Mouse (Mus musculus) limb, embryonic 14.5 days (tissue): Measurements from ENCODE around the gene Kazn. TPM values are rescaled to one million over a fixed set of nuclear protein-coding genes. Genes with fewer than 3 reads are reported as not detected.
A peak's percentile ranks its signal among the peaks of the same experiment; 100 is the strongest.

Experiments
- ATAC-seq: fragments of 200-750 bp; cut with Nextera tagmentation; 2 replicates; pipeline ENCODE4 v1.8.0; 2017; ENCODE audit warnings: low read depth, moderate number of reproducible peaks, moderate TSS enrichment; ENCODE audit not compliant: low FRiP score
- DNase-seq: peaks from one replicate; pipeline ENCODE4 v3.0.0-alpha.2; 2015; ENCODE audit warnings: low spot score
- H3K27ac ChIP-seq: fragments of 300-500 bp; sonication (generic); replicated peaks from 2 replicates; pipeline ENCODE4 v1.5.1; 2014; ENCODE audit warnings: low read depth, mild to moderate bottlenecking, low read length, moderate library complexity, mixed read lengths
- H3K27me3 ChIP-seq: fragments of 300-500 bp; sonication (generic); 2 replicates; pipeline ENCODE4 v1.6.1; 2014; ENCODE audit warnings: low read length, mixed read lengths; ENCODE audit not compliant: control insufficient read depth, insufficient read depth
- H3K36me3 ChIP-seq: fragments of 300-500 bp; sonication (generic); 2 replicates; pipeline ENCODE4 v1.6.1; 2014; ENCODE audit warnings: mild to moderate bottlenecking, low read length, moderate library complexity, mixed read lengths; ENCODE audit not compliant: control insufficient read depth, insufficient read depth
- H3K4me1 ChIP-seq: fragments of 300-500 bp; sonication (generic); 2 replicates; pipeline ENCODE4 v1.6.1; 2014; ENCODE audit warnings: antibody characterized with exemption, low read length, mixed read lengths; ENCODE audit not compliant: control insufficient read depth, insufficient read depth
- H3K4me2 ChIP-seq: fragments of 300-500 bp; sonication (generic); replicated peaks from 2 replicates; pipeline ENCODE4 v1.6.1; 2014; ENCODE audit warnings: low read depth, mild to moderate bottlenecking, low read length, moderate library complexity; ENCODE audit not compliant: severe bottlenecking
- H3K4me3 ChIP-seq: fragments of 300-500 bp; sonication (generic); replicated peaks from 2 replicates; pipeline ENCODE4 v1.5.1; 2014; ENCODE audit warnings: low read length
- H3K9ac ChIP-seq: fragments of 300-500 bp; sonication (generic); 2 replicates; pipeline ENCODE4 v1.6.1; 2014; ENCODE audit warnings: mild to moderate bottlenecking, low read depth, low read length, moderate library complexity; ENCODE audit not compliant: severe bottlenecking
- H3K9me3 ChIP-seq: fragments of 300-500 bp; sonication (generic); 2 replicates; pipeline ENCODE4 v1.6.1; 2016; ENCODE audit warnings: low read length; ENCODE audit not compliant: control insufficient read depth
- POLR2A ChIP-seq: fragments of 200-500 bp; IDR thresholded peaks from 2 replicates; pipeline ENCODE4 v1.8.0; 2012; ENCODE audit warnings: inconsistent platforms, mild to moderate bottlenecking, moderate library complexity, borderline replicate concordance; ENCODE audit not compliant: insufficient read depth, insufficient read length; ENCODE audit errors: extremely low read depth
- WGBS: fragments of 180-500 bp; shearing (Covaris S2); extraction: QIAGEN DNeasy Blood & Tissue Kit; methylation state at CpG from one replicate; pipeline ENCODE4 v1.1.7; 2014; 5-methylcytosine and 5-hydroxymethylcytosine counted together
- polyA plus RNA-seq, 2 experiments: library from polyadenylated mRNA; depleted of rRNA in 1 of 2; stranded (reverse) in 1 of 2; unstranded in 1 of 2; fragments of >200 nt; fragmentation: Nextera tagmentation in 1 of 2; extraction: Ambion mirVana in 1 of 2; gene quantifications; 2 replicates each; pipeline versions ENCODE4 v1.2.1 to v1.2.3; 2012 to 2014

Kazn gene
- polyA plus RNA-seq, 2 experiments: 12.7 to 31.3 TPM

- H3K4me3 ChIP-seq: no peak overlapping the region
- H3K36me3 ChIP-seq: peaks cover 7% of the 10 kb centered on the region
- H3K4me1 ChIP-seq: peaks cover 9% of the 10 kb centered on the region
- no peaks in the 10 kb centered on the region for H3K27me3 ChIP-seq
- TF ChIP-seq POLR2A: no peak
- DNase-seq: no peak
- no peak overlapping the region for H3K9ac ChIP-seq
- peak; percentile 23; the same call in 1 of the 2 replicates for ATAC-seq
- 22% methylated on average over 16 of the region's 18 CpGs for WGBS
- H3K27ac ChIP-seq: no peak overlapping the region
- H3K4me2 ChIP-seq: no peak overlapping the region
- no peaks in the 10 kb centered on the region for H3K9me3 ChIP-seq
Measured at GRCm38 (mm10) chr4:142165835-142166701, 73.1 kb downstream of the Kazn start.

GRCm38 (mm10) chr4:142165363-142165762, 73.8 kb downstream of the Kazn start:
- H3K9me3 ChIP-seq: no peaks in the 10 kb centered on the region
- no peak overlapping the region for H3K9ac ChIP-seq
- H3K4me1 ChIP-seq: peaks cover 8% of the 10 kb centered on the region
- no peak for DNase-seq
- H3K27ac ChIP-seq: no peak overlapping the region
- peaks cover 5% of the 10 kb centered on the region for H3K36me3 ChIP-seq
- 49% methylated on average over 5 of the region's 5 CpGs for WGBS
- ATAC-seq: no peak
- H3K4me2 ChIP-seq: no peak overlapping the region
- no peak for TF ChIP-seq POLR2A
- no peaks in the 10 kb centered on the region for H3K27me3 ChIP-seq
- no peak overlapping the region for H3K4me3 ChIP-seq

GRCm38 (mm10) chr4:142164386-142164785, 74.8 kb downstream of the Kazn start:
- Histone ChIP-seq H3K4me2 (no peak overlapping the region), H3K27me3 (no peaks in the 10 kb centered on the region), H3K36me3 (peaks cover 2% of the 10 kb centered on the region; the same call in 1 of the 2 replicates), H3K4me3 (no peak overlapping the region), H3K4me1 (peaks cover 8% of the 10 kb centered on the region), H3K27ac (0 out of 2 replicates have a peak overlapping the region, but pooled peaks have one; percentile 52), H3K9me3 (no peaks in the 10 kb centered on the region), H3K9ac (0 out of 2 replicates have a peak overlapping the region, but pooled peaks have one; percentile 21)
- WGBS: 64% methylated on average over 4 of the region's 4 CpGs
- ATAC-seq: no peak
- no peak for TF ChIP-seq POLR2A
- no peak for DNase-seq

GRCm38 (mm10) chr4:142163862-142164261, 75.3 kb downstream of the Kazn start:
- WGBS: 31% methylated on average over 3 of the region's 3 CpGs
- H3K9me3 ChIP-seq: no peaks in the 10 kb centered on the region
- H3K27me3 ChIP-seq: no peaks in the 10 kb centered on the region
- TF ChIP-seq POLR2A: no peak
- H3K9ac ChIP-seq: peak overlapping the region; percentile 21; the same call in 1 of the 2 replicates
- no peak overlapping the region for H3K4me2 ChIP-seq
- no peak for DNase-seq
- H3K27ac ChIP-seq: 0 out of 2 replicates have a peak overlapping the region, but pooled peaks have one; percentile 52
- H3K4me3 ChIP-seq: no peak overlapping the region
- ATAC-seq: no peak
- H3K4me1 ChIP-seq: peaks cover 8% of the 10 kb centered on the region
- peaks cover 2% of the 10 kb centered on the region; the same call in 1 of the 2 replicates for H3K36me3 ChIP-seq

- H3K9me3 ChIP-seq: no peaks in the 10 kb centered on the region
- H3K4me2 ChIP-seq: no peak overlapping the region
- H3K36me3 ChIP-seq: peaks cover 10% of the 10 kb centered on the region; the same call in 1 of the 2 replicates
- H3K27me3 ChIP-seq: no peaks in the 10 kb centered on the region
- no peak overlapping the region for H3K27ac ChIP-seq
- no peak for TF ChIP-seq POLR2A
- H3K4me1 ChIP-seq: peaks cover 8% of the 10 kb centered on the region
- ATAC-seq (no peak), DNase-seq (no peak)
- 88% methylated on average over 9 of the region's 9 CpGs for WGBS
- H3K4me3 ChIP-seq: no peak overlapping the region
- H3K9ac ChIP-seq: no peak overlapping the region
Measured at GRCm38 (mm10) chr4:142162729-142163128, 76.5 kb downstream of the Kazn start.
